Mouse (Mus musculus): ENCODE measurements around the gene Wfdc2.

Wfdc2 gene

GRCm38 (mm10) chr2:164615386-164615785 is 53.2 kb downstream of the Wfdc2 start:
- DNase-seq (ENCODE audit: low read depth, low spot score) = no peak

All from telencephalon, adult 2 months (tissue).